Mouse (Mus musculus) small intestine, adult 2 months (tissue): ENCODE measurements around the gene Rufy2.

Source experiments
- CTCF ChIP-seq: fragments of 200-500 bp; IDR thresholded peaks from 2 replicates; pipeline ENCODE4 v1.5.1; 2012; ENCODE audit warnings: low read depth, mild to moderate bottlenecking, control low read depth, inconsistent platforms, low read length, moderate library complexity, mixed read lengths; ENCODE audit not compliant: insufficient replicate concordance, insufficient read length; ENCODE audit errors: extremely low read depth
- POLR2A ChIP-seq: fragments of 200-500 bp; IDR thresholded peaks from 2 replicates; pipeline ENCODE4 v1.6.1; 2012; ENCODE audit warnings: low read depth, mild to moderate bottlenecking, control low read depth, inconsistent platforms, low read length, moderate library complexity

DNA sequence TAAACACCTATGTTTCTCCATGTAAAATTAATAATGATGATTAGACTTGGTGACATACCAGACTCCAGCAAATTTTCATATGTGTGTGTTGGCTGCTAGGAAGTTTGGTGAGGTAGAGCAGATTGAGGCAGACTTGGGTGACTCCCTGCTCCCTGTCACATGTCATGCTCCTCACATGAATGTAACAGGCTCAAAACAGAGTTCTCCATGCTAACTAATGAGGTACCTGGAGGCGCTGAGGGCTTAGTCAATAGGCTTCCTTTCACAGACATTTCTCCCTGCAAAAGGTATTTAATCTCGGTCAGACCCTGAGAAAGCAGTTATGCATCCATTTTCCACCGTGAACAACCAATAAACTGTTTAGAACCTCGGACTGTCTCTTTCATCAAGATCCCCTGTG, 48.4 kb downstream of the Rufy2 start:
- TF ChIP-seq CTCF (no peak), POLR2A (no peak)
